Mouse (Mus musculus) splenic B cell, adult 2 months (primary cell): Measurements from ENCODE around the gene Gm8265.
"Not testable (repeated sequence)": the region's sequence is repeated elsewhere in the genome, so short reads cannot be mapped to it uniquely, and the experiment has no call there.

Experiments
- DNase-seq: peaks from one replicate; pipeline ENCODE4 v3.0.0-alpha.2; 2011; ENCODE audit warnings: low read depth, low spot score
- H3K27me3 ChIP-seq: 2 replicates; pipeline ENCODE4 v1.6.1; 2012; ENCODE audit warnings: mild to moderate bottlenecking, low read length, moderate library complexity, mixed read lengths; ENCODE audit not compliant: control insufficient read depth, poor library complexity, insufficient read depth, severe bottlenecking
- H3K36me3 ChIP-seq: 2 replicates; pipeline ENCODE4 v1.6.1; 2012; ENCODE audit warnings: mild to moderate bottlenecking, low read length, moderate library complexity, mixed read lengths; ENCODE audit not compliant: control insufficient read depth, poor library complexity, insufficient read depth, severe bottlenecking

Gene Gm8265

DNA sequence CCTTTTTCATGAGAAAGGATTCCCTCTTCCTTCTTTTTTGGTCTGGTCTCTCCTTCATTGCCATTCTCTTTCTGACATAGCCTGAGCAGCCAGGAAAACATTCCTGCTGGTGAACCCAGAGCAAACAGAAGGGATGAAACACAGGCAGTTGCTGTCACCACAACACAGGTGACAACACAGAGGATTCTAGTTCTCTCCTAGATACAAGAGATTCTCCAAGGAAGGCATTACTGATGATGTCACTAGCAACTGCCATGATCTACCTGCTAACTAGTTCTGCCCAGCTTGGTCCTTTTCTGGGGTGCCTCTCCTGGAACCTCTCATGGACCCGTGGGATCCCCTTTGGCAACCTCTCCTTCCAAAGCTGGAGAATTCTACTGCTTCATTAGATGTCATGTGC lies at the start of gene Gm8265:
TSS of gene Gm8265 (minus strand) at position 101 of the 400 bp plus-strand sequence.
- not testable (repeated sequence) for DNase-seq, H3K27me3 ChIP-seq, H3K36me3 ChIP-seq
